Mouse (Mus musculus): ENCODE results near the gene Timm23.

GRCm38 (mm10) chr14:32183846-32184245 lies 17.9 kb downstream of the Timm23 start:
- no peak for TF ChIP-seq CTCF (IDR thresholded peaks at IDR 0.05; ENCODE audit: low read depth, low read length)
- TF ChIP-seq POLR2A (IDR thresholded peaks at IDR 0.05; ENCODE audit: extremely low read depth, insufficient read depth, low read length), result no peak

Data from liver, adult 2 months (tissue).